Mouse (Mus musculus) heart, postnatal 0 days (tissue): ENCODE measurements at regions not wholly inside any gene's neighbourhood (a gene's known extent, or its start where the extent isn't known, plus 50 kb on each side); places are given as distances from the start of the nearest gene placed in this dataset.

ENCODE experiments used
- CTCF ChIP-seq: IDR thresholded peaks from 2 replicates; pipeline ENCODE4 v1.5.1; 2016; ENCODE audit warnings: antibody characterized with exemption, control low read depth, low read depth
- EP300 ChIP-seq: IDR thresholded peaks from 2 replicates; pipeline ENCODE4 v1.6.1; 2016; ENCODE audit warnings: antibody characterized with exemption, low read depth

DNA sequence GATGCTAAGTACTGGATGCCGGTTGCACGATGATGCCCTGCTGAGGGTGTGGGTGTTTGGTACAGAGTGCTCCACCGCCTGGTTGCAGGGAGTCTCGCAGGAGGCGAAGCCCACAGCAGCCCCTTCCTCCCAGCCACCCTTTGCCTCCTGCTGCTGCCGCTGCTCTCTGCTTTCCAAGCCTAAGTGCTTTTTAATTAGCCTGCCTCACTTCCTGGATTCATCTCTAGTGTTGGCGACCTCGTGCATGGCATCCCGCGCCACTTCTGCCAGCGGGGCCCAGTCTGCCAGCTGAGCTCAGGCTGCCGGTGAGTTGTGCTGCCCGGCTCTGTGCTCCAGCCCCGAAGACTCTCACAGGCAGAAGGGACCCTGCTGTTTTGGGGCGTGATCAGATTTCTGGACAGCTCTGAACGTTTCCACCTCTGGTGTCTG, 159.3 kb downstream of the Gxylt1 start:
- no peak for TF ChIP-seq CTCF
- TF ChIP-seq EP300: no peak
